Mouse (Mus musculus) WW6 (cell line): ENCODE results near the gene Gm3739.
A peak's percentile ranks its signal among the peaks of the same experiment; 100 is the strongest.
"Not testable (repeated sequence)": the region's sequence is repeated elsewhere in the genome, so short reads cannot be mapped to it uniquely, and the experiment has no call there.

Experiments
- DNase-seq: peaks from one replicate; pipeline ENCODE4 v3.0.0-alpha.2; 2013; ENCODE audit warnings: low read depth, low spot score

Gene Gm3739

DNA sequence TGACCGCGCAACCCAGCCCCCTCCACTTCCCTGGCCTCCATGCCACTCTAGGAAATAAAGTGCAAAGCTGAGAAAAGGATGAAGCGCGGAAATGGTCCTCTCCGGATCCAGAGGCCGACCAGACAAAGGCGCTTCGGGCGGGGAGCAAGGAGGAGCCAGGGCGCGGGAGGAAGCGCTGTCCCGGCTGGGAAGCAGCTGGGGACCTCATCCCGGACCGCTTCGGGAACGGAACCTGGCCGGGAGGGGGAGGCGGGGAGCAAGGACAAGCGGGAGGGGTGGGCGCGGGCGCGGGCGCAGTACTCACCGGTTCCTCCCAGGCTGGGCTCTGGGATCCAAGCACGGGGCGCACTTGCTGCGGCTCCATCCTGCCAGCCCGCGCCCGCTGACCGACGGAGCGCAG is at the start of gene Gm3739:
Gene Gm3739, minus strand, starts transcription at position 389 of the 400 bp plus-strand sequence.
- not testable (repeated sequence) for DNase-seq

DNA sequence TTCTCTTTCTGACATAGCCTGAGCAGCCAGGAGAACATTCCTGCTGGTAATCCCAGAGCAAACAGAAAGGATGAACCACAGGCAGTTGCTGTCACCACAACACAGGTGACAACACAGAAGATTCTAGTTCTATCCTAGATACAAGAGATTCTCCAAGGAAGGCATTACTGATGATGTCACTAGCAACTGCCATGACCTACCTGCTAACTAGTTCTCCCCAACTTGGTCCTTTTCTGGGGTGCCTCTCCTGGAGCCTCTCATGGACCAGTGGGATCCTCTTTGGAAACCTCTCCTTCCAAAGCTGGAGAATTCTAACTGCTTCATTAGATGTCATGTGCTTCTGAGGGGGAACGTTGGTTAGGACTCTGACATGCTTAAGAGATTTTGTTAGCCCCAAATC is 17.4 kb upstream of the Gm3739 start, which contains the start of gene Gm5797:
Gene Gm5797, minus strand, starts transcription at position 101 of the 400 bp plus-strand sequence.
- not testable (repeated sequence) for DNase-seq

DNA sequence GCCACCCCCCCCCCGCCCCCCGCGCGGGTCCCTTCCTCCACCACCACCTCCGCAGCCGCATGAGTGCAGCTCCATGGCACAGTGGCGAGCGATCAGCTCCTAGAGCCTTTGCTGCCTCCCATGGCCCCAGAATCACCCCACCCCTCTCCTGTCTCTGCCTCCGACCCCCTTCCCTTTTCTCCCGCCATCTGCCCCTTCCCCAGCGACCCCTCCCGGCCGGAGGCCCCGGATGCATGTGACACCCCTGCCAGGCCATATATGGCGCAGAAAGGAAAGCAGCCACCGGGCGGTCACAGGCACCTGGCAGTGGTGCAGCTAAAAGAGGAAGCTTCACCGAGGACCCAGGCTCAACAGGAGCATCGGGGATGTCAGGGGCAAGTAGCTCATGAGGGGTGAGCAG is 244 bp upstream of the Gm3739 start:
- peak; percentile 1 for DNase-seq

DNA sequence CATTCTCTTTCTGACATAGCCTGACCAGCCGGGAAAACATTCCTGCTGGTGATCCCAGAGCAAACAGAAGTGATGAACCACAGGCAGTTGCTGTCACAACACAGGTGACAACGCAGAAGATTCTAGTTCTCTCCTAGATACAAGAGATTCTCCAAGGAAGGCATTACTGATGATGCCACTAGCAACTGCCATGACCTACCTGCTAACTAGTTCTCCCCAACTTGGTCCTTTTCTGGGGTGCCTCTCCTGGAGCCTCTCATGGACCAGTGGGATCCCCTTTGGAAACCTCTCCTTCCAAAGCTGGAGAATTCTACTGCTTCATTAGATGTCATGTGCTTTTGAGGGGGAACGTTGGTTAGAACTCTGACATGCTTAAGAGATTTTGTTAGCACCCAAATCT is 50.2 kb downstream of the Gm3739 start, which contains the start of gene Gm3727:
Gene Gm3727, minus strand, starts transcription at position 101 of the 400 bp plus-strand sequence.
- DNase-seq, result not testable (repeated sequence)
